Mouse (Mus musculus): Measurements from ENCODE around the gene Cdk9. TPM values are rescaled to one million over a fixed set of nuclear protein-coding genes. Genes with fewer than 3 reads are reported as not detected.
A peak's percentile ranks its signal among the peaks of the same experiment; 100 is the strongest.

The Cdk9 gene
- polyA plus RNA-seq, 1 experiment from 2014 or later = 79.2 TPM

DNA sequence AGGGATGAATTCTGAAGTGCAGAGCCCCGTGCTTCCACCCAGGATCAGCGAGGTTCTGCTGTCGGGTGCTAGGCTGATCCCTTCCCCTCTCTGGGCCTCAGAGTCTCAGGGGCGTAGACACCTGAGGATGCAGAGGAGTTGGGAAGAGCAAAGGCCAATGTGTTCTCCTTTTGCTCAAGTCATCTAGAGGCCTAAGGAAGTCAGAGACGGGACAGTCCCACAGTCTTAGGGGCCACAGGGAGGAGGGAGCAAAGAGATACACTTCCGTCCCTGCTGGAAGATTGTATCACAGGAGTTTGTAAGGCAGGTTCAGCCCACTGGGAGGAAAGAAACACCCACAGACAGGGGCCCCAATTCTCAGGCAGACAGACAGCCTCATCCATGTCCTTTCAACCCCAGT lies 9.2 kb upstream of the Cdk9 start:
- H3K36me3 ChIP-seq (replicated peaks; ENCODE audit: control insufficient read depth, insufficient read depth, low read depth, low read length) = no peaks in the 10 kb centered on the region
- no peaks in the 10 kb centered on the region for H3K27me3 ChIP-seq (ENCODE audit: control insufficient read depth, insufficient read depth, low read length)
- H3K4me3 ChIP-seq (ENCODE audit: low read depth, low read length) = no peak overlapping the region
- H3K9me3 ChIP-seq (replicated peaks; ENCODE audit: control insufficient read depth, low read length) = no peaks in the 10 kb centered on the region
- H3K9ac ChIP-seq (replicated peaks; ENCODE audit: low read length) = peak overlapping the region; percentile 22; the same call in 1 of the 2 replicates
- H3K4me1 ChIP-seq (ENCODE audit: control insufficient read depth, insufficient read depth, low read length) = peaks cover 5% of the 10 kb centered on the region; the same call in 1 of the 2 replicates
- DNase-seq (ENCODE audit: low spot score) (no peak), ATAC-seq (replicated peaks; ENCODE audit: insufficient number of reproducible peaks, low FRiP score, low TSS enrichment, low read depth) (no peak)
- peak overlapping the region; percentile 1; the same call in 1 of the 2 replicates for H3K4me2 ChIP-seq (ENCODE audit: low read depth, low read length)
- 0 out of 2 replicates have a peak overlapping the region, but pooled peaks have one; percentile 13 for H3K27ac ChIP-seq (replicated peaks; ENCODE audit: low read depth, low read length)
- WGBS = 61% methylated on average over 6 of the region's 6 CpGs

DNA sequence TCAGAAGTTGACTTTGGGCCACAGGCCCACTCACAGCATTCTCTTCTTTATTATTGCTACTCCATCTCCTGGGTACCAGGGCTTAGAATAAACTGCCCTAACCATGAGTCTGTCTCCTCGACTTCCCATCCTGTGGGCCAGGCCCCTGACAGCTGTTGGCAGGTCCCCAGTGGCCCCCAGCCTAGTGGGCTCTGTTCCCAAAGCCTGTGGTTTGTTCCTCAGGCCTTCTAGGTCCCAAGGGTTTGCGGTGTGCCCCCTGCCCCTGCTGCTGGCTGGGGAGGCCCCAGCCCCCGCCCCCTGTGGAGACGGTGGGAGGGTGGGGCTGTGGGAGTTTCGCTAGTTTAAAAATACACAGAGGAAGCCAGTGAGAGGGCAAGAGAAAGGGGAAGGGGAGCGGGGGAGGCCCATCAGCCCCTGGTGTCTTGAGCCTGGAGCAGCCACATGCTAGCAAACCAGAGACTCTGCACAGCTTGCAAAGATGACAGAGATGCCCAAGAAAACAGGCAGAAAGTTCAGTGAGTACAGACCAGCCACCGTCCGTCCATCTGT lies 7.9 kb upstream of the Cdk9 start, which contains the start of gene Sh2d3c:
TSS of gene Sh2d3c (plus strand) at position 375 of the 549 bp plus-strand sequence.
- H3K9ac ChIP-seq (replicated peaks; ENCODE audit: low read length) = peak within 1 kb of the TSS; percentile 34
- peak within 1 kb of the TSS; percentile 10; the same call in 1 of the 2 replicates for H3K4me2 ChIP-seq (ENCODE audit: low read depth, low read length)
- DNase-seq (ENCODE audit: low spot score) = no peak
- 46% methylated on average over 8 of the region's 8 CpGs for WGBS
- no peaks in the 10 kb centered on the region for H3K27me3 ChIP-seq (ENCODE audit: control insufficient read depth, insufficient read depth, low read length)
- peaks cover 5% of the 10 kb centered on the region; the same call in 1 of the 2 replicates for H3K4me1 ChIP-seq (ENCODE audit: control insufficient read depth, insufficient read depth, low read length)
- H3K4me3 ChIP-seq (ENCODE audit: low read depth, low read length) = no peak within 1 kb of the TSS
- ATAC-seq (replicated peaks; ENCODE audit: insufficient number of reproducible peaks, low FRiP score, low TSS enrichment, low read depth) = no peak
- peak within 1 kb of the TSS; percentile 52; the same call in 1 of the 2 replicates for H3K27ac ChIP-seq (replicated peaks; ENCODE audit: low read depth, low read length)
- no peaks in the 10 kb centered on the region for H3K36me3 ChIP-seq (replicated peaks; ENCODE audit: control insufficient read depth, insufficient read depth, low read depth, low read length)
- H3K9me3 ChIP-seq (replicated peaks; ENCODE audit: control insufficient read depth, low read length) = no peaks in the 10 kb centered on the region

DNA sequence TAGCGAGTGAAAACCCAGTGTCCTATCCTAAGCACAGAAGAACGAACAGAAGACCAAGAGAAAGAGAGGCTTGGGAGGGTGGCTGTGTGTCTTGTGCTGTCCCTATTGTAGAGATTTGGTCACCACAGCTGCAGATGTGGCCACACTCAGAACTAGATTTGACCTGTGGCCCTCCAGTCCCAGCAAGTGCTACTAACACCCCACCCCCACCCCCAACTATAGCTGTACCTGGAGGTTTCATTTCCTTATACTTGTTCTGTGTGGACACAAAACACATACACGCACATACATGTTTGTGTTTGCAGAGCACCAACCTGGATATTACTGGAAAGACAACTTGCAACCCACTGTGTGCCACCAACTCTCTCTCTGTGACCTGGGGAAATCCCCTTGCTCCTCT lies 7.2 kb upstream of the Cdk9 start:
- Histone ChIP-seq H3K4me2 (ENCODE audit: low read depth, low read length) (no peak overlapping the region), H3K9me3 (replicated peaks; ENCODE audit: control insufficient read depth, low read length) (no peaks in the 10 kb centered on the region), H3K4me1 (ENCODE audit: control insufficient read depth, insufficient read depth, low read length) (peaks cover 5% of the 10 kb centered on the region; the same call in 1 of the 2 replicates), H3K27me3 (ENCODE audit: control insufficient read depth, insufficient read depth, low read length) (no peaks in the 10 kb centered on the region), H3K36me3 (replicated peaks; ENCODE audit: control insufficient read depth, insufficient read depth, low read depth, low read length) (no peaks in the 10 kb centered on the region), H3K27ac (replicated peaks; ENCODE audit: low read depth, low read length) (no peak overlapping the region), H3K4me3 (ENCODE audit: low read depth, low read length) (no peak overlapping the region), H3K9ac (replicated peaks; ENCODE audit: low read length) (no peak overlapping the region)
- 83% methylated on average over 3 of the region's 3 CpGs for WGBS
- ATAC-seq (replicated peaks; ENCODE audit: insufficient number of reproducible peaks, low FRiP score, low TSS enrichment, low read depth) (no peak), DNase-seq (ENCODE audit: low spot score) (no peak)

DNA sequence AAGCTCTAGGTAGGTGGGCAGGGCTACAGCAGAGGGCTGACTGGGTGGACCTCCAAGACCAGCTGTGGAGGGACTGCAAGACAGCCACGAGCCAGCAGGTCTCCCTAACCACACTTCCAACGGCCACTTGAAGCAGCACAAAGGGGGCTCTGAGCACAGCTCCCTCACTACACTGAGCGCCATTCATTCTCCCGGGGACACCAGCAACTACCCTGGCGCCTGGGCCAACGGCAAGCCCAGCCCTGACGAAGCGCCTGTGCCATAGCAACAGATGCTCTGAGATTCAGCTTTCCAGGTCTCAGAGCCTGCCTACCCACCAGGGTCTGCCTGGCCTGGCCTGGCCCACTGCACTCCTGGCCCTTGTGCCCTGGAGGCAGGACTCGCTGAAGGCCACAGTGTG lies 5.9 kb upstream of the Cdk9 start:
- DNase-seq (ENCODE audit: low spot score) (no peak), ATAC-seq (replicated peaks; ENCODE audit: insufficient number of reproducible peaks, low FRiP score, low TSS enrichment, low read depth) (no peak)
- Histone ChIP-seq H3K9ac (replicated peaks; ENCODE audit: low read length) (no peak overlapping the region), H3K4me3 (ENCODE audit: low read depth, low read length) (no peak overlapping the region), H3K27ac (replicated peaks; ENCODE audit: low read depth, low read length) (no peak overlapping the region), H3K4me1 (ENCODE audit: control insufficient read depth, insufficient read depth, low read length) (peaks cover 5% of the 10 kb centered on the region), H3K4me2 (ENCODE audit: low read depth, low read length) (no peak overlapping the region; the same call in 1 of the 2 replicates), H3K27me3 (ENCODE audit: control insufficient read depth, insufficient read depth, low read length) (no peaks in the 10 kb centered on the region), H3K9me3 (replicated peaks; ENCODE audit: control insufficient read depth, low read length) (no peaks in the 10 kb centered on the region), H3K36me3 (replicated peaks; ENCODE audit: control insufficient read depth, insufficient read depth, low read depth, low read length) (no peaks in the 10 kb centered on the region)
- 38% methylated on average over 9 of the region's 9 CpGs for WGBS

DNA sequence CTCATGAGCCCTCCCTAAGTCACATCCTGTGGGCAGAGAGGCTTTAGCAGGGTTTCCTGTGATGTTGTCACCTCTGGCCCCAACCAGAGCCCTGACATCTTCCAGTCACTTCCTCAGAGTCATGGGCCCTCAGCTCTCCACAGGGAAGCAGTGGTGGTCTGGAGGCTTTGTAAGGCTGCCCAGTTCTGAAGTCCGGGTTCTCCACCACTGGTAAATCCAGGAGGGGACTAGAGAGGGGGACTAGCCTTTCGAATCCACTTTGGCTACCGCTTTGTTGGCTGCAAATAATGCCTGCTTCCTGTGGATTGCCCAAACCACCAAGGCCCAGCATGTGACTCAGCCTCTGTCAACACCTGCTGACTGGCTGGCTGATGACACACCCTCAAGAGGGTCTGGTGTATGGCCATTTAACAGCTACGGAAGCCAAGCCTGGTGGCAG lies 2.1 kb upstream of the Cdk9 start:
- Histone ChIP-seq H3K4me1 (ENCODE audit: control insufficient read depth, insufficient read depth, low read length) (peaks cover 4% of the 10 kb centered on the region; the same call in 1 of the 2 replicates), H3K9ac (replicated peaks; ENCODE audit: low read length) (no peak overlapping the region), H3K4me3 (ENCODE audit: low read depth, low read length) (no peak overlapping the region), H3K27me3 (ENCODE audit: control insufficient read depth, insufficient read depth, low read length) (no peaks in the 10 kb centered on the region), H3K9me3 (replicated peaks; ENCODE audit: control insufficient read depth, low read length) (no peaks in the 10 kb centered on the region), H3K4me2 (ENCODE audit: low read depth, low read length) (no peak overlapping the region), H3K27ac (replicated peaks; ENCODE audit: low read depth, low read length) (peak overlapping the region; percentile 28; the same call in 1 of the 2 replicates), H3K36me3 (replicated peaks; ENCODE audit: control insufficient read depth, insufficient read depth, low read depth, low read length) (no peaks in the 10 kb centered on the region)
- 61% methylated on average over 4 of the region's 4 CpGs for WGBS
- DNase-seq (ENCODE audit: low spot score) = no peak
- ATAC-seq (replicated peaks; ENCODE audit: insufficient number of reproducible peaks, low FRiP score, low TSS enrichment, low read depth) = no peak

DNA sequence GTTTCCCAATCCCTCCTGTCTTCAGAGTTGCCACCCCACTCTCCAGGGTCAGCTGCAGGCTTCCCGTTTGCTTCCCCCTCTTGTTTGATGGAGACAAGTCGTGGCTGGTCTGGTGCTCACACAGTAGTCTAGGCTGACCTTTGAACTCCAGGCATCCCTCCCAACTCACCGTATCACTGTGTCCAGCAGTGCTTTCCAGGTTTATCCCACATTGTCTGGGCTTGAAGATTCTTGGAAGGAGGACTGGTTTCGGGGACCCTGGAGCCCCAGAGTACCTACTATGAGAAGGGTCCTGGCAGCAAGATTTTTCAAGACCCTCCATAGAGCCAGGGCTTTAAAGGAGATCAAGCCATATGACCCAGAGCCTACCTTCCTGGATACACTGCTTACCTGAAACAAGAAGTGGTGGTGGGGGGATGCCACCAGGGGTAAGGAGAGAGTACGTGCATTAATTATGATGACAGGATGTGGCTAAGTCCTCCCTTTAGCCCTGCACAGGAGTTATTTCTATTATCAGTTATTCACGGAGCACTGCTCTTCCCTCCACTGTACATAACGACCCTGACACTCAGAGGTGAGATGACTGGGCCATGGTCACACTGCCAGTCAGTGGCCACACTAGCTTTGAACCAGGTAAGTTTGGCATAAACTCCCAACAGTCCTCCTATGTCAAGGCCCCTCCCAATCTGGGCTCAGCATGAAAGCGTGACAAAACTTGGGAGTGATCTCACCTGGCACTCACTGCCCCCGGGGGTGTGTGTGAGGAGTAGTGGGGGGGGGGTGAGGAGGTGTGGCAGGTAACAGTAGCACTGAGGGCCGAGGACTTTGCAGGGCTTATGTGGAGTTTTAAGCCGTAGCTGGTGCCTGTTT lies 1.5 kb upstream of the Cdk9 start:
- ATAC-seq (replicated peaks; ENCODE audit: insufficient number of reproducible peaks, low FRiP score, low TSS enrichment, low read depth) (no peak), DNase-seq (ENCODE audit: low spot score) (no peak)
- Histone ChIP-seq H3K4me2 (ENCODE audit: low read depth, low read length) (no peak overlapping the region), H3K36me3 (replicated peaks; ENCODE audit: control insufficient read depth, insufficient read depth, low read depth, low read length) (peaks cover 2% of the 10 kb centered on the region), H3K27me3 (ENCODE audit: control insufficient read depth, insufficient read depth, low read length) (no peaks in the 10 kb centered on the region), H3K9ac (replicated peaks; ENCODE audit: low read length) (no peak overlapping the region), H3K4me3 (ENCODE audit: low read depth, low read length) (no peak overlapping the region), H3K27ac (replicated peaks; ENCODE audit: low read depth, low read length) (0 out of 2 replicates have a peak overlapping the region, but pooled peaks have one; percentile 28), H3K9me3 (replicated peaks; ENCODE audit: control insufficient read depth, low read length) (no peaks in the 10 kb centered on the region), H3K4me1 (ENCODE audit: control insufficient read depth, insufficient read depth, low read length) (peaks cover 4% of the 10 kb centered on the region; the same call in 1 of the 2 replicates)
- WGBS = 48% methylated on average over 11 of the region's 11 CpGs

DNA sequence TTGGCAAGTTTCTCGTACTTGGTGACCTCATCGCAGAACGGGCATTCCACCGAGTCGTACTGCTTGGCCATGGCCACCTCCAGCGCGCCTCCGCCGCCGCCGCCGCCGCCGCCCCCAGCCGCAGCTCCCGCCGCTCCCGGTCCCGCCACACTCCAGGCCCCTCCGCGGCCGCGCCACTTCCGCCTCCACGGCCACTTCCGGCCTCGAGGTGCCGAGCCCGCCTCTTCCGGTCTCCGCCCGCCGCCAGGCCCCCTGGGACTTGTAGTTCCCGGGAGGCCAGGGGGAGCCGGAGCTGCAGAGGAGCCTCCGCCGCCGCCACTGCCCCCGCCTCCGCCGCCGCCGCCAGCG lies 316 bp downstream of the Cdk9 start:
- H3K9me3 ChIP-seq (replicated peaks; ENCODE audit: control insufficient read depth, low read length) = no peaks in the 10 kb centered on the region

More for the DNA sequence above, 316 bp downstream of the Cdk9 start:
- peak overlapping the region; percentile 90 for H3K4me2 ChIP-seq (ENCODE audit: low read depth, low read length)
- peaks cover 4% of the 10 kb centered on the region; the same call in 1 of the 2 replicates for H3K4me1 ChIP-seq (ENCODE audit: control insufficient read depth, insufficient read depth, low read length)
- no peaks in the 10 kb centered on the region for H3K27me3 ChIP-seq (ENCODE audit: control insufficient read depth, insufficient read depth, low read length)
- peak overlapping the region; percentile 91 for H3K4me3 ChIP-seq (ENCODE audit: low read depth, low read length)
- DNase-seq (ENCODE audit: low spot score) (peak; percentile 94), ATAC-seq (replicated peaks; ENCODE audit: insufficient number of reproducible peaks, low FRiP score, low TSS enrichment, low read depth) (peak; percentile 88)
- 0% methylated on average over 20 of the region's 44 CpGs for WGBS
- peak overlapping the region; percentile 93 for H3K27ac ChIP-seq (replicated peaks; ENCODE audit: low read depth, low read length)
- peak overlapping the region; percentile 89 for H3K9ac ChIP-seq (replicated peaks; ENCODE audit: low read length)
- H3K36me3 ChIP-seq (replicated peaks; ENCODE audit: control insufficient read depth, insufficient read depth, low read depth, low read length) = peaks cover 9% of the 10 kb centered on the region

Data from embryonic facial prominence, embryonic 11.5 days (tissue).